Mouse (Mus musculus) testis, adult 2 months (tissue): ENCODE measurements around the gene Magi1.

Experiments
- CTCF ChIP-seq: fragments of 200-500 bp; IDR thresholded peaks from 2 replicates; pipeline ENCODE4 v1.5.1; 2012; ENCODE audit warnings: low read depth, mild to moderate bottlenecking, inconsistent platforms, low read length, moderate library complexity; ENCODE audit not compliant: control insufficient read depth, insufficient read depth, insufficient replicate concordance
- POLR2A ChIP-seq: fragments of 200-500 bp; IDR thresholded peaks from 2 replicates; pipeline ENCODE4 v1.6.1; 2012; ENCODE audit warnings: low read depth, mild to moderate bottlenecking, inconsistent platforms, low read length, moderate library complexity; ENCODE audit not compliant: control insufficient read depth

DNA sequence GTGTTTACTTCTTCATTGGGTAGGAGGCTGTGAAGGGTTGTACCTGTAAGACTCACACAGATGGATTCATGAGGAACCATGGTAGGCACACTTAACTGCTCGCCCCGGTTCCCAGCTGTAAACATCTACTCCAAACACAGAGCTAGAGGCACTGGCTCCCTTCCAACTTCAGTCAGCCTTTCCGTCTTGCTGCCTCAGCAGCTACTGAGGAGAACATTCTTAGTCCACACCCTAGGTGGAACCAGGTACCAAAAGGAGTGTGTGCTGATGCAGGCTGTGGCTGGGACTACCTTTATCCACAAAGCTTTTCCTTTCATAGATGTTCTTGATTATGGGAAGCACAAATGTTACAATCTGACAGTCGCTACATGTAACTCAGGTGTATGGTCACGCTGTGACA is 585.8 kb downstream of the Magi1 start:
- TF ChIP-seq POLR2A: no peak
- no peak for TF ChIP-seq CTCF
